Mouse (Mus musculus): ENCODE measurements around the gene Edf1. TPM values are rescaled to one million over a fixed set of nuclear protein-coding genes. Genes with fewer than 3 reads are reported as not detected.
"Not testable (repeated sequence)": the region's sequence is repeated elsewhere in the genome, so short reads cannot be mapped to it uniquely, and the experiment has no call there.

The Edf1 gene
- polyA plus RNA-seq, 1 experiment: 513 TPM

DNA sequence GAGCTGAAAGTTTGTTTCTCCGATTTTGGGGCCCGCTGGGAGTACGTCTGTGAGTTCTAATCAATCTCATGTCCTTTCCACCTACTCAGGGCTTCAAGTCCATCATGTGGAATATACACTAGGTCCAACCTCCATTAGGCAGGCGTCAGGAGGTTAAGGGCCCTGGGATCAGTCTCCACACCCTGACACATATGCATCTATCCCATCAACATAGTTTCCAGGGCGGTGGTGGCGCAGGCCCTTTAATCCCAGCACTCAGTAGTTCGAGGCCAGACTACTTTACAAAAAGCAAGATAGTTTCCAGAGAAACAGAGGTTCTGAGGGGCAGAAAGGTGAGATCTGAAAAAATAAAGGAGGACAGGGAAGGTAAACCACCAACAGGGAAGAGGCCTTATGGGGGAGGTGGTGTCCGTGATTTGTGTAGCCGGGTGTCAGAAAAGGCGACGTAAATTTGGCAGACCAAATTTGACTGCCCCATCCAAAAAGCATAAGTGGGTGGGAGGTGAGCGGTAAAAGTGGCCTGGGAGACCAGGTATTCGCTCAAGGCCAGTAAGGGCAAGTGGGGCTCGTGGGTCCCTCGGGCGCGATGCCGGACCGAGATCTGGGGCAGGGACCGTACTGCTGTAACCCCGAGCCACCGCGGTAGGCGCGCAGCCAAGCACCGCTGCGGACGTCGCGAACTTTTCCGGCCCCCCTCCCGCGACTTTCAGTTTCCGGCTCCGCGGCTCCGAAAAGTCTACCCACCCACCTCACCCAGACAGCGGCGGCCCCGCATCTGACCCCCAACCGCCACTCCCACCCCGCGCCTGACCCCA lies 11.4 kb upstream of the Edf1 start:
- Histone ChIP-seq H3K79me2 (ENCODE audit: control insufficient read depth, insufficient read depth) (peaks cover 50% of the 10 kb centered on the region), H3K4me3 (peak overlapping the region; percentile 77), H3K27me3 (ENCODE audit: control insufficient read depth, insufficient read depth, insufficient read length) (no peaks in the 10 kb centered on the region), H3K4me2 (ENCODE audit: low read depth) (peak overlapping the region; percentile 93), H3ac (ENCODE audit: control insufficient read depth, insufficient read length) (peak overlapping the region; percentile 28), H3K36me3 (ENCODE audit: control insufficient read depth, insufficient read depth) (peaks cover 4% of the 10 kb centered on the region)
- TF ChIP-seq POLR2A (IDR thresholded peaks at IDR 0.05; ENCODE audit: insufficient read length, low read depth) (peak; percentile 65), CEBPB (IDR thresholded peaks at IDR 0.05; ENCODE audit: insufficient read depth, poor library complexity, severe bottlenecking) (no peak), MYOD1 (IDR thresholded peaks at IDR 0.05; ENCODE audit: control insufficient read depth in 1 of 3, insufficient read length in 2 of 3, low read depth in 2 of 3) (peak in 1 of 3 experiments; percentile 14)

DNA sequence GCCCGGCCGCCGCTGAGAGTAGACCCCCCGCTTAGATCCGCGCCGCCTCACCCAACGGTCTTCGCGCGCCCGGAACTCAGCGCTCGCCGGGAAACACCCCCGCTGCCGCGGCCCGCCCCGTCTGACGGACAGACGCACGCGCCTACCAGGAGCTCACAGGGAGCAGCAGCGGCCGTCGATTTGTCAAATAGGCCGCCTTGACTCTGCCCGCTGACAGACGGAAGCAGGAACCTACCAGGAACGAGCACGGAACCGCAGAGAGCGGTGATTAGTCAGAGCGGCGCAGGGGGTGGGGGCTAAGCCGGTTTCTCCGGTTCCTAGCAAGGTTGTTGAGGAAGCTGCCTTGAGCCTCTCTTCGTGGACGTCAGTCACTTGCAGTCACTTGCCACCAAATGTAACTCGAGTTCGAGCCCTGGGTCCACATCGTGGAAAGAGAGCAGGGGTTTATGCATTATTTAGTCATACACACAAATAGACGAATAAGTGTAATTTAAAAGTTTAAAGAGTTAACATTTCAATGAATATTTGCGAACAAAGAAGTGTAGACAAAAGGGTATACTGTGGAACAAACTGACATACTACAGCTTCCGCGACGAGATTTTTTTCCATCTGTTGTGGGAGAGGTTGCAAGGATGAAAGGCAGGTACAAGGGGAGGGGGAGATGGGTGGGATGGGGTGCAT lies 10.7 kb upstream of the Edf1 start, which contains the start of gene Traf2:
Gene Traf2, minus strand, starts transcription at position 130 of the 681 bp plus-strand sequence.
- no peaks in the 10 kb centered on the region for H3K27me3 ChIP-seq (ENCODE audit: control insufficient read depth, insufficient read depth, insufficient read length)
- TF ChIP-seq MYOG (IDR thresholded peaks at IDR 0.05; ENCODE audit: control insufficient read depth in 1 of 3, insufficient read depth in 1 of 3, insufficient read length in 2 of 3, low read depth in 2 of 3) (no peak), POLR2AphosphoS2 (IDR thresholded peaks at IDR 0.05; ENCODE audit: insufficient read length, low read depth) (peak; percentile 66), REST (IDR thresholded peaks at IDR 0.05; ENCODE audit: insufficient read depth, insufficient read length) (no peak), POLR2A (IDR thresholded peaks at IDR 0.05; ENCODE audit: insufficient read length, low read depth) (peak; percentile 66), USF1 (IDR thresholded peaks at IDR 0.05; ENCODE audit: low read depth) (no peak), E2F4 (IDR thresholded peaks at IDR 0.05; ENCODE audit: insufficient read depth) (peak; percentile 79), SRF (IDR thresholded peaks at IDR 0.05; ENCODE audit: control insufficient read depth, insufficient read length, low read depth) (peak; percentile 39), MAX (IDR thresholded peaks at IDR 0.05; ENCODE audit: low read depth) (no peak), TCF12 (IDR thresholded peaks at IDR 0.05; ENCODE audit: insufficient read depth, poor library complexity, severe bottlenecking) (no peak), MYOD1 (IDR thresholded peaks at IDR 0.05; ENCODE audit: control insufficient read depth in 1 of 3, insufficient read length in 2 of 3, low read depth in 2 of 3) (no peak), TCF3 (IDR thresholded peaks at IDR 0.05; ENCODE audit: insufficient read length, low read depth) (no peak), CEBPB (IDR thresholded peaks at IDR 0.05; ENCODE audit: insufficient read depth, poor library complexity, severe bottlenecking) (no peak)
- H3K79me2 ChIP-seq (ENCODE audit: control insufficient read depth, insufficient read depth): peaks cover 46% of the 10 kb centered on the region
- H3ac ChIP-seq (ENCODE audit: control insufficient read depth, insufficient read length): peak within 1 kb of the TSS; percentile 28
- peaks cover 4% of the 10 kb centered on the region for H3K36me3 ChIP-seq (ENCODE audit: control insufficient read depth, insufficient read depth)
- peak within 1 kb of the TSS; percentile 93 for H3K4me2 ChIP-seq (ENCODE audit: low read depth)
- H3K4me3 ChIP-seq: peak within 1 kb of the TSS; percentile 77

DNA sequence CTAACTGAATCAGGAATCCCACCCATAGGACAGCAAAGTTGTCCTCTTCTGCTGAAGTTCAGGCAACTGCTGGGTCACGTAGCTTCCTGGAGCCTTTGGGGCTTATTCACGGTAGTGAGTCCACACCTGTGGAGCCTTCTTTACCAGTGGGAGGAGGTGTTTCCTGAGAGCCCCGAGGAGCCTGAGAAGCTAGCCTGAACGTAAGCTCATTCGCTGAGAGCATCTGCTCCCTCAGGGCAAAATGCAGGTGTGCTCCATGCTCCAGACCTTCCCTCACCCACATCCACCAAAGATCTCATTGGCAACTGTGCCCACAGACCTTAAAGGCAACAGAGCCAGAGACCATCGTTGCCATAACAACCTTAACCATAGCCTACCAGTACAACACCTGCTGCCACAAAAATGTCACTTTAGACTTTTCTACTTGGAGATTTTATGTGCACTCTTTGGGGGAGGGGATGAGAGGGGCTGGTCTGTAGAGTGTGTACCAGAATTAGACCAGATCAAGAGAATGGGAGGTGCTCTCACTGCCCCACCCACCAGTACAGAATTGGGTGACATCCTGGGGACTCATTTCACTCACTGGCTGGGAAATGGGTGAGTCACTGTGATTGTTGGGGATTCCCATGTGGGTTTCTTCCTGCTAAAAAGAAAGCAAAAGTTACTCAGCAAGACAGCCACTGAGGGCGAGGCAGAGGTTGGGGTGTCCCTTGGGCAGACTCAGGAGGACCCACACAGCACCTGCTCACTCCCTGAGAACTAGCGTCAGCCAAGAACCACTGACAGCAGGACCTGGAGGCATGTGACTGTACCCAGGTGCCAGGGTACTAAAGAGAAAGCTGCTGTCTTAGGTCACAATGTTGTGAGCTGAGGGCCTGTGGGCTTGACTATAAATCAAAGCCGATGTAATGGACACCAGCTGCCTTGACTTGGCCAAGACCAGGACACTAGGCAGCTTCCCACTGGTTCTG lies 8.3 kb upstream of the Edf1 start:
- Histone ChIP-seq H3K4me2 (ENCODE audit: low read depth) (peak overlapping the region; percentile 73), H3K79me2 (ENCODE audit: control insufficient read depth, insufficient read depth) (peaks cover 22% of the 10 kb centered on the region), H3K36me3 (ENCODE audit: control insufficient read depth, insufficient read depth) (no peaks in the 10 kb centered on the region), H3K4me3 (no peak overlapping the region), H3ac (ENCODE audit: control insufficient read depth, insufficient read length) (no peak overlapping the region), H3K27me3 (ENCODE audit: control insufficient read depth, insufficient read depth, insufficient read length) (no peaks in the 10 kb centered on the region)
- TF ChIP-seq MYOD1 (IDR thresholded peaks at IDR 0.05; ENCODE audit: control insufficient read depth in 1 of 3, insufficient read length in 2 of 3, low read depth in 2 of 3) (peak in 2 of 3 experiments; percentile 56 to 83), TCF12 (IDR thresholded peaks at IDR 0.05; ENCODE audit: insufficient read depth, poor library complexity, severe bottlenecking) (no peak), TCF3 (IDR thresholded peaks at IDR 0.05; ENCODE audit: insufficient read length, low read depth) (no peak), REST (IDR thresholded peaks at IDR 0.05; ENCODE audit: insufficient read depth, insufficient read length) (no peak), E2F4 (IDR thresholded peaks at IDR 0.05; ENCODE audit: insufficient read depth) (no peak), MYOG (IDR thresholded peaks at IDR 0.05; ENCODE audit: control insufficient read depth in 1 of 3, insufficient read depth in 1 of 3, insufficient read length in 2 of 3, low read depth in 2 of 3) (peak in 1 of 3 experiments; percentile 76), USF1 (IDR thresholded peaks at IDR 0.05; ENCODE audit: low read depth) (no peak), POLR2A (IDR thresholded peaks at IDR 0.05; ENCODE audit: insufficient read length, low read depth) (peak; percentile 27), CEBPB (IDR thresholded peaks at IDR 0.05; ENCODE audit: insufficient read depth, poor library complexity, severe bottlenecking) (no peak)

DNA sequence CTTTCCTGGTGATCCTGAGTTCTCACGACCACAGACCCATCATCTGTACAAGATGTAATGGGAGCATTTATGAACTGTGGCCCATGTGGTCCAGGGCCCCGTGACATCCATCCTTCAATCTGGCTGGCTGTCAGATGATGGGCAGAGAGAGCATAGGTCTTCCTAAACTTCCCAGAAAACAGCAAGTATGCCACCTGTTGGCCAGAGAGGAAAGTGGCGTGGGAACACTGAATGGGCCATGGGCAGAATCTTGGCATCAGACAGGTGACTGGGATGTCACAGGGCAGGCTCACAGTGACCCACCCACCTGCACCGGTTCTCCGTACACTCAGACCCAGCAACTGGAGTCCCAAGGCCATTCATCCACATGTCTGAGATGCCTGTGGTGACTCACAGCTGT lies 6.5 kb upstream of the Edf1 start:
- Histone ChIP-seq H3K27me3 (ENCODE audit: control insufficient read depth, insufficient read depth, insufficient read length) (no peaks in the 10 kb centered on the region), H3K36me3 (ENCODE audit: control insufficient read depth, insufficient read depth) (no peaks in the 10 kb centered on the region), H3ac (ENCODE audit: control insufficient read depth, insufficient read length) (no peak overlapping the region), H3K4me2 (ENCODE audit: low read depth) (no peak overlapping the region), H3K4me3 (no peak overlapping the region), H3K79me2 (ENCODE audit: control insufficient read depth, insufficient read depth) (peaks cover 3% of the 10 kb centered on the region)
- TF ChIP-seq USF1 (IDR thresholded peaks at IDR 0.05; ENCODE audit: low read depth): peak; percentile 25
- no peak for TF ChIP-seq MAX (IDR thresholded peaks at IDR 0.05; ENCODE audit: low read depth)

DNA sequence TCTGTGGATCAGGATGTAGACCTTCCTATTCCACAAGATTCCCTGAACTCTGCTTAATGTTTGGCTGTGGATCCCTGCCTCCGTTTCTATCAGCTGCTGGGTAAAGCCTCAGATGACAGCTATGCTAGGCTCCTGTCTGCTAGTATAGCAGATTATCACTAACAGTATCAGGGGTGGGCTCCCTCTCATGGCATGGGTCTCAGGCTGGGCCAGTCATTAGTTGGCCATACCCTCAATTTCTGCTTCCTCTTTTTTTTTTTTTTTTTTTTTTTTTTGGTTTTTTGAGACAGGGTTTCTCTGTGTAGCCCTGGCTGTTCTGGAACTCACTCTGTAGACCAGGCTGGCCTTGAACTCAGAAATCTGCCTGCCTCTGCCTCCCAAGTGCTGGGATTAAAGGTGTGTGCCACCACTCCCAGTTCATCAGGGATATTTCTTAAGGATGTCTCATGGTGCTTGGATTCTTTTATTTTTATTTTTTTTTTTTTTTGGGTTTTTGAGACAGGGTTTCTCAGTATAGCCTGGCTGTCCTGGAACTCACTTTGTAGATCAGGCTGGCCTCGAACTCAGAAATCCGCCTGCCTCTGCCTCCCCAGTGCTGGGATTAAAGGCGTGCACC lies 4.4 kb upstream of the Edf1 start:
- H3K4me2 ChIP-seq (ENCODE audit: low read depth); H3K27me3 ChIP-seq (ENCODE audit: control insufficient read depth, insufficient read depth, insufficient read length); H3K4me3 ChIP-seq; H3ac ChIP-seq (ENCODE audit: control insufficient read depth, insufficient read length); H3K36me3 ChIP-seq (ENCODE audit: control insufficient read depth, insufficient read depth): not testable (repeated sequence)
- H3K79me2 ChIP-seq (ENCODE audit: control insufficient read depth, insufficient read depth): peaks cover 11% of the 10 kb centered on the region

- H3K4me2 ChIP-seq (ENCODE audit: low read depth); H3ac ChIP-seq (ENCODE audit: control insufficient read depth, insufficient read length); H3K4me3 ChIP-seq; H3K27me3 ChIP-seq (ENCODE audit: control insufficient read depth, insufficient read depth, insufficient read length); H3K36me3 ChIP-seq (ENCODE audit: control insufficient read depth, insufficient read depth): not testable (repeated sequence)
- H3K79me2 ChIP-seq (ENCODE audit: control insufficient read depth, insufficient read depth): peaks cover 33% of the 10 kb centered on the region
Measured at GRCm38 (mm10) chr2:25555479-25555878, 2.2 kb upstream of the Edf1 start.

All from myocyte (in vitro differentiated cells).